Mouse (Mus musculus) WW6 (cell line): ENCODE measurements around the gene Bcar1.

Experiments used
- DNase-seq: peaks from one replicate; pipeline ENCODE4 v3.0.0-alpha.2; 2013; ENCODE audit warnings: low read depth, low spot score

The Bcar1 gene

DNA sequence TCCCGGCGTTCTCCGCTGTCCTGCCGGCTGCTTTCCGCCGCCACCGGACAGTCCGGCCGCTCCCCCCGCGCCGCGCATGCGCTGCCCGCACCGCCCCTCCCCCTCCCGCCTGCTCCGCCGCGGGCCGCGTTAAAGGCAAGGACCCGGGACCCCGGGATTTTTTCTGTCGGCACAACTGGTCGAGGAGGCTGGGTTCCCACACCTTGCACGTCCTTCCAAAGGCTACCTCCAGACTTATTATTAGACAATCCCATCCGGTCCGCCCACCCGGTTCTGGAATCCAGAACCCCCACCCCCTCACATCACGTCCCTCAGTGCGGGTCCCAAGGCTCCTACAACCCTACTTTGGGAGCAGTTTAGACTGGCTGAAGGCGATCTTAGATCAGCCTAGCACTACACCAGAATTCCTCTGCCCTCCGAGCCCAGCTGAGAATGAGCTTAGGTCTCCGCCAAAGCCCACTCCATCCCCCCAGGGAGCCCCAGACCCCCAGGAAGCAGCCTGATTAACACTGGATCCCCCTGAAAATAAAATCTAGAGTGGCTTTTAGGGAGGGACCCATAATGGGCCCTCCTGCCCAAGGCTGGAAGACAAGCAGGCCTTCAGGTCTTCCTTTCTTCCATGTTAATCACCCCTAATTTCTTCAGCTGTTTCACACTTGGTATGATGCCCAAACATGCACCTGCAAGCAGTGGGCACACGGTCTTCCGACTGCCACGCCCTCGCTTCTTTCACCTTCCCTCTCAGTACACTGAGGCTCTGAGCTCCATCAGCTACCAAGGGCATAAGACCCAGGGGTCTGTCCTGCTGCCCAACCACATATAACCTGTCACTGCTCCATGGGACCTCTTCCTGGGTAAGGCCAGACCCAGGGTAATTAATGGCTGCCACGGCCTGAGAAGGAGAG, at the start of gene Bcar1:
TSS of gene Bcar1 (minus strand) at position 18 of the 905 bp plus-strand sequence.
- DNase-seq = no peak

DNA sequence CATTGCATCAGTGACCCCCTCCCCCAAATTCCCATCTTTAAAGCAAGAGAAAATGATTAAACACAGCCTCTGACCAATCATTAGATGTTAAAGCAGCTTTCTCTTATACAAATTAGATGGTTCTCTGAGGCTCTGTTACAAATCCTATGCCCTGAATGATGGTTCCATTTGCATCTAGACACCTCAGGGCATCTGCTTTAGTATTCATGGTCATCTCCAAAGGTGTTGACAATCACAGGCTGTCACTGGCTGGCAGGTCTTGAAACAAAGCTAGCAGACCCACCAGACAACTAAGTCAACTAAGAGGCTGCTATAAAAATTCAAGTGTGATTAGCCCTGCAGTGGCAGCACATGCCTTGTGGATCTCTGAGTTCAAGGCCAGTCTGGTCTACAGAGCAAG, 46.0 kb upstream of the Bcar1 start:
- no peak for DNase-seq

DNA sequence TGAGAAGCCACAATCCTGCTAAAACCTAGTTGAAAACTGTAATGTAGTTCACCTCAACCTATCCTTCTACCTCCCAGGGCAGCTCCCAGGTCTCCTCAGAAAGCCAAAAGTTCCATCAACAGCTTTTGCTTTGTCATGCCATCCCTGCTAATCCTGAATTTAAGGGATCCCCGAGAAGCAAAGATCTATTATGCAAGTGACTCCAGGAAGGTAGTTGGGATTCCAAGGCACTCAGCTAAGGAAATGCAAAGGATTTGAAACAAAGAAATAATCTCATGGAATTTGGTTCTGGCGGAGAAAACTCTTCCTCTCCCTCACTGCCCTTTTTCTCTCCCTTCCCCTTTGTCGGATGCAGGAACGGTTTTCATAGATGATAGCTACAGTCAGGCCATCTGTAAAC, 45.6 kb upstream of the Bcar1 start:
- no peak for DNase-seq

DNA sequence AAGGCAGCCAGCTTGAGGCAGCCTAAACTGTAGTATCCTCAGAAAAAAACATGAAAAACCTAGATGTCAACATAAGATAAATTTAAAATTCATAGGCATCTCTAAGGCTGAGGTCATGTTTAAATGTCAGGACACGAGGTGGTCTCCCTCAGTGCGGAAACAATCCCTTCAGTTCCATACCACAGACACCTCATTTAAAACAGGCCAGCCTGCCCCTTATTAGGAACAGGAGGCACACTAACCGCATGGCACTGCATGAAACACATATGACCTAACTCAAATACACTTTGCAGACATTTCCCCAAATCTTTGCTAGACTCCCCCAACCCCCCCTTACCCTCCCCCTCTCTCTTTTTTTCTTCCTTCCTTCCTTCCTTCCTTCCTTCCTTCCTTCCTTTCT, 44.9 kb upstream of the Bcar1 start:
- no peak for DNase-seq

DNA sequence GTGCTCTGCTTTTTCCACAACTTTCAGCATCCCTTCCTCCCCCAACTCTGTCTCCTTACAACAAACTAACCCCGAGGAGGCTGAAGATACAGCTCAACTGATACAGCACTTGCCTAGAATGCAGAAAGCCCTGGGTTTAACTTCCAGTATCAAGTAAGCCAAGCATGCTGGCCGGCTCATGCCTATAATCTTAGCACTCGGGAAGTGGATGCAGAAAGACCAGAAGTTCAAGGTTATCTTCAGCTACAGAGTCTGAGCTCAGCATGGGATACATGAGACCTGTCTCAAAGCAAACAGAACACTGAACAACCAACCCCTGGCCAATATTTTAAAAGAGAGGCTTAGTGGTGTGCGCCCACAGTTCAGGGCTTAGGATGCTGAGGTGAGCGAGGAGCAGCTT, 44.5 kb upstream of the Bcar1 start:
- DNase-seq = no peak

DNA sequence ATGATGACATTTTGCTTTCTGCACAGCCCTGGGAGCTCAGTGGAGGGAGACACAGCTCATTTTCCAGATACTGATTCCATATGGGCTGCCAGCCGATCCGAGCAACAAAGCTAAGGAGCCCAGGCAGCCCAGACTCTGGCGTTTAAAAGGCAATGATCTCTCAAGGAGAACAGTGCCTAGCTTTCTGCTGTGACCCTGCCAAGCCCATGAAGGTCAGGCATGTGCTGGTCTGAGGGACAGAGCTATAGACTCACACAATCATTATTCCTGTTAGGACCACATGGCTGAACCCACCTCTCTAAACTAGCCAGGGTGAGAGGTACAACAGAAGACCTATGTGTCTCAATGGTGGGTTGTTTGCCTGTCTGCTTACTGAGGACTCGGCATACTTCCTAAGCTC, 44.1 kb upstream of the Bcar1 start:
- DNase-seq = no peak

DNA sequence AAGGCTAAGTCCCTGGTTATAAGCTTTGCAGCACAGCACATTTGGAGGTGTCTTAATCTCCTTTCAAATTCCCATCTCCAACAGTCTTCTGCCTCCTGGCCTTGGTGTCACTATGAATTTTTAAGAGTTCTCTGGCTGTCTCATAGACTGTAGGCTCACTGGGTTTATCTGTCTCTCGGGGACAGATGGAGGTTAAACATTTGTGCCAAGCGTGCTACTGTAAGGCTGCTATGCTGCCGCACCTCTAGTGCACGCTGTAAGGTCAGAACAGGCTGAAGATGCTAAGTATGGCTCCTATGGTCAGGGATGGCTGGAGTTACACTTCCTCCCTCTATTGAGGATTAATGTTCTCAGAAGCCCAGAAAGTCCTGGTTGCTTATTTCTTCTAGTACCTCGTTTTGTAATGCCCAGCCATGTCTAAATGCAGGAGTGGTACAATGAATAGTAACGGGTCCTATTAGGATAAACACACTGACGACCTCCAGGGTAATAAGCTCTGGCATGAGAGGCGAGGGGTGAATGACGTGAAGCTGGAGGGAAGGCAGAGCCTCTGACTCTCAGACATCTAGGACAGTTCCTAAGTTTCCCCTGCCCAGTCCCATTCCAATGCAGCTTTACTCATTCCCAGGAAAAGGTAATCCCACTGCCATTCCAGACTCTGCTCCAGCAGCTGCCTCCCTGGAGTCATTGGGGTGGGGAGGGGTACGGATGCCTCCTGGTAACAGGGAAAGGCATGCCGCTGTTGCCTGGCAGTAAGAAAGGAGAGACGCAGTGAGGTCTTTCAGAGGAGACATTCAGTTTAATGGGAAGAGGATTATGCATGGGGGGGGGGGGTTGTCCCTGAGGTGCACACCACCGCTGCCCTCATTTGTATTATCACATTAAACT, 43.3 kb upstream of the Bcar1 start:
- no peak for DNase-seq

DNA sequence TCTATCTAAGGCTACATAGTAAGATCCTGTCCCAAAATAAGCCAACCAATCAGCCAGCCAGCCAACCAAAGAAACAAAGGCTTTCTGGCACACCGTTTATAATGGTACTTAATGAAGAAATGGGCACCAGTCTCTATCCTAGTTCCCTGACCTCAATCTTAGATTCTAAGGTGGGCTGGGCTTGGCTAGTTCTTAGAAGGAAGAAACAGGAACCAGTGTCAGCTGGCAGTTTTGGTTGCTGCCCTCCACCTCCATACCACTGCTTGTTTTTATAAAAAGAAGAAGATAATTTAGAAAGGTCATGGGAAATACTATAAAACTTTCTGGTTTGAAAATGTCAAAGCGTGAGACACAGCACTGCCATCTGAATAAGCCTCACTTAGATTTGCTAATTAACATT, 42.5 kb upstream of the Bcar1 start:
- no peak for DNase-seq

DNA sequence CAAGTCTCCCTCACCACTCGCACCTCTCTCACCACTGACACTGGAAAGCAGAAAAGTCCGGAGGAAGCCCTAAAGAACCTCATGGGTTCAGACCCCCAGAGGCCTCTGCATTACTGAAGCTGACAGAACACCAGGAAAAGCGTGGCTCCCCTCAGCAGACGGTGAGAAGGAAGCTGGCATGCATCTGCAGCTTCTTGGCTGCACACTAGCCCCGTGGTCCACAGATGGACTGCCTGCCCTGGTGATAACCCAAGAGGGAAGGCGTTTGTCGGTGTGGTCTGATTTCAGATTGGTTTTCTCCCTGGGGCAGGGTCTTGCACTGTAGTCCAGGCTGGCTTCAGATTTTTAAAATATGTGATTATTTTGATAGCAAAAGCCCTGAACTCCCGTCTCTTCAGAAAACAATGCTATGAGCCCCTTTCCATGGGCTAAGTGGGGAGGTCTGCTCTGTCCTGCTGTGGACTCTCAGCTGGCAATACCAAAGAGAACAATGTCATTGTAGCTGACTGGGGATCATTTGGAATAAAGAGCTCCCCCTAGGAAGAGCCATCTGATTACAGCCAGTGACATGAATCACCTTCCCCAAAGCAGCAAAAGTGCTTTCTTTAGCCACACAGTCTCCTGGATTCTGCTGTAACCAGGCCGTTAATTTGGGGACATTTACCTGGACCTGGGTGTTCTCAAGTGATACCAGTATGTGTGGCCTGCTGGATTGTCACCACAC, 39.2 kb upstream of the Bcar1 start:
- DNase-seq = no peak

DNA sequence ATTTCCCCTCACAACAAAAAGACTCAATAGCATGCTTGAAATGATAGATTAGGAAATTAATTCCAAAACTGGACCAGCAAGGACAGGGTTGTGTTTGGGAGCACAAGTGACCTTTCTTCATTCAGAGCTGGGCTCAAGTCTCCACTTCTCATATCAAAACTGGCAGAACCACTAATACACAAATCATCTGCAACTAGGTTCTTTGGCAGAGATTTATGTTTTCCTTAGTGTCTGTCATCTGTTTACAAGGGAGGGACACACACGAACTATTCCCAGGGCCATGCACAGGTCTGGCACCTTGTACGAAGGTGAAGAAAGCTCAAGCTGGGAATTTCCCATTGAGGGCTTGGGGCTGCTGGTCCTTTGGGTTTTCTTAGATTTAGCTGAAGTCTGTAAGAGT, 38.6 kb upstream of the Bcar1 start:
- DNase-seq = no peak

DNA sequence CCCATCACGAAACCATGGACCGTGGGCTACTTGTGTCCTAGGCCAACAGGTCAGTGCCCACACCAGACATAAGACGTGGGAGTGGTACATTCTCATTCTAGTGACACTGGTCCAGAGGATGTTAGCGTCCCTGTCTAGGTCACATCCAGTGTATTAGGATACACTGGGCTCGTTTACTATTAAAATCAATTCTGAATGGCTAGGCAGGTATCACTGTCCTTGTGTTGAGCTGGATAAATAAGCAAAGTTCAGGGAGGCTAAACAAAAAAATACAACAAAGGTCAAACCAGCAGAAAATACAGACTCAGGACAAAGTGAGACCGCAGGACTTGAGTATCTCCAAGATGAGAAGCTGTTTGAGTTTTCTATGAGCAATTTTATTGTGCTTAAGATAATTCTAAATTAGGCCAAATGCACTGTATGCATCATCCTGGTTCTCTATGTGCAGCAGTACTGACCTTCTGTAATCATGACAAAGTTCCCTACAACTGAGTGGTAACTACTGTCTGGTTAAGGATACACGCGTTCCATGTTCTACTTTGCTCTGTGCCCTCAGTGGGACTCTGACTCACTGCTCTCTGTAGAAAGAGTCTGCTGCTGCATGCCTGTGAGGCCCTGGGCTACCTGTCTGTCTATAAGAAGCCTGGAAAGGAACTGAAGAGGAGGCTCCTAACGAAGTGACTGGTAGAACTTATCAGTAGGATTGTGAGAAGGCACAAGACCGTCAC, 37.3 kb upstream of the Bcar1 start:
- no peak for DNase-seq

DNA sequence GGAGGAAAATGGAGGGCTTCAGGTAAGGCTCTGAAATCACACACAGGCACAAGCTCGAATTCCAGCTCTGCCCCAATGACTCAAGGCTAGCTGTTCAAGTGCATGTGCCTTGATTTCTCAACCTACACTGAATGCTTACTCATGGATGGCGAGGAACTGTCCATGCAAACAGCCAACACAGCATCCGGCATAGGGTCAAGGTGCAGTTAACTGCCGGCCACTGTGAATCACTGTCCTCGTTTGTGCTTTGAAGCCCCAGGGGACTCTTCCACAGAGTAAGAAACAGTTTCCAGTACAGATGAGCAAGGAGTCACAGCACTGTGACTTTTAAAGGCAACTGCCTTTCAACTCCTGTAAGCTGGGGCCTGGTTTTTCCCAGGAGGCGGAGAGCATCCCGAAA, 36.1 kb upstream of the Bcar1 start:
- no peak for DNase-seq

DNA sequence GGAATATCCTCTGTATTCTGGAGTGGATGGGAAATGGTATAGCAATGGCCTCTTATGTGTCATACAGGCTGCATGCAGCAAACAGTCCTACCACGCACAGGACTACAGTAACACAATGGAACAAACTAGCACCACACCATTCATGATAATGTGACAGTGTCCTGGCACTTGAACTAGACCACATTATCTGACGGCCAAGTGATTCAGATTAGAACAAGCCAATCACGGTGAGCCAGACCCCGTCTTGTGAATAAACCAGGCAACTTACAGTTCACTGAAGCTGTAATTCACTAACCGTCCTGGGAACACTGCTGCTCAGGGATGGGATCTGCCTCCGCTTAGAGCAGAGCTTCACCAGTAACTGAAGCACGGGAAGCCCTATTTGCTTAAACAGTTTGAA, 35.2 kb upstream of the Bcar1 start:
- no peak for DNase-seq

DNA sequence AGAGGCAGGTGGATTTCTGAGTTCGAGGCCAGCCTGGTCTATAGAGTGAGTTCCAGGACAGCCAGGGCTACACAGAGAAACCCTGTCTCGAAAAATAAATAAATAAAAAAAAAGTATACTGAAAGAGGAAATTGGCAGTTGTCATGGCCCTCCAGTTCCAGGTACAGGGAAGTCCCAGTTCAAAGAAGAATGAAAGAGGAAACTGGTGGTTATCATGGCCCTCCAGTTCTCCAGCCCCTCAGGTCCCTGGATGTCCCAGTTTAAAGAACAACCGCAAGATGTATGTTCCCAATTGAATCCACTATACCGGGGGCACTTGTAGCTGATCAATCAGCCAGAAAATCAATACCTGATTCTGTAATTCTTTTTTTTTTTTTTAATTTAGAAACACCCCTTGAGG, 32.9 kb upstream of the Bcar1 start:
- no peak for DNase-seq

DNA sequence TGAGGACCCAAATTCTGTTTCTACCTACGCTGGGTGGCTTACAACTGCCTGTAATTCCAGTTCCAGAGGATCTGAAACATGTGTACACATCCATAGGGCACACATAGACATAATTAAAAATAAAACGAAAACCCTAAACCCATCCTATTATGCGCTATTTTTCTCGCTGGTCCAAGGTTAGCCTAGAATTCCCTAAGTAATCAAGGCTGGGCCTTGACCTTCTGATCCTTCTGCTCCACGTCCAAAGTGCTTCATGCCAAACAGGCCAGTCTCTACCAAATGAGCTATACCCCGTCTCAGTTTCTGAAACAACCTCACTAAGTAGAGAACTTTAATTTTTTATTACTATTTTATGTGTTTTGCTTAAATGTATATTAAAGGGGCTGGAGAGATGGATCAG, 32.2 kb upstream of the Bcar1 start:
- no peak for DNase-seq

DNA sequence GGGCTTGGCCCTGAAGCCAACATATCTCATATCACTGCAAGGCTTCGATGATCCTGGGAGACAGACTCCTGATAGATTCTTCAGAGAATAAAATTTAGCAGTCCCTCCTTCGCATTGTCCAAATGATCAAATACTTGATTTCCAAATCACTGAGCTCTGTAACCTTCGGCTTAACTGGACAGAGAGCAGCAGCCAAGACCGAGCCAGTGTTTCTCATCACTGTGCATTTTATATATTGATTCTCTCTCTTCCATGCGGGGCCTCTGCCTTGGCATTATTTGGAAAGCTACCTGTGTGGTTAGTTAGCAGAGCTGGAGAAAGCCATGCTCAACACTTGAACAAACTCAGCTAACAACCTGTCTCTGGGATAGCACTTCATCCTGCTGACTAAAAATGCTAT, 29.9 kb upstream of the Bcar1 start:
- no peak for DNase-seq

DNA sequence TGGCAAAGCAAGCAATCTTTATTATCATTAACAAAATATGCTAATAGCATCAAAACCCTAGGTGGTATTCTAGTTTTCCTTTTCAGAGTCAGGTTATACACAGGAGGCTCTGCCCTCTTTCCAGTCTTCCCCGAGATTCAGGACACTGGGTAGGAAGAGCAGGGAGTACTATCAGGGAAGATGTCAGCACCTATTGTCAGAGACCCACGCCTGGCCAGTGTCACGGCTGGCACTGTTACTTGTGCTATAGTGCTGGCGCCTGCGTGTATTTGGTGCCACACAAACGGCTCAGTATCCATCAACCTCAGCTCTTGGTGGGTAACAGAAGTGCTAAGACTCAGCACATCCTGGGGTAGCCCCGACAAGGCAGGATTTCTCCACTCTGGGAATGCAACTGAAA, 29.4 kb upstream of the Bcar1 start:
- no peak for DNase-seq

DNA sequence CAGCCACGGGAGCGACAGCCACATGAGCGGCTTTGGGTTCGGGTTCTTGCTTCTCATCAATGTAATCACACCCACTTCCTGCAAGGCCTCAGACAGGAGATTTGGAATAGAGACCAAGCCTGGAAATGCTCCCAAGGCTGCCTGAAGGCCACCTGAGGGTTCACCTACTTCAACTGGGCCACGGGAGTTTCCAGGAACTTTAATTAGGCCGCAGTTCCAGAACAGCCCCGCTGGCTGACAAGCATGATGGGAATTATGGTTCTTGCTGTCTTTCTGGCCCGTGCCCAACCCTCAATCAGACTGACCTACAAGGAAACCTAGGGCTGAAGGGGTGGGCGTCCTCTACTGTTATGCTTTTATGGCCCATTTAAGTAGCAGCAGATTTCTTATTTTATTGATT, 28.5 kb upstream of the Bcar1 start:
- no peak for DNase-seq

DNA sequence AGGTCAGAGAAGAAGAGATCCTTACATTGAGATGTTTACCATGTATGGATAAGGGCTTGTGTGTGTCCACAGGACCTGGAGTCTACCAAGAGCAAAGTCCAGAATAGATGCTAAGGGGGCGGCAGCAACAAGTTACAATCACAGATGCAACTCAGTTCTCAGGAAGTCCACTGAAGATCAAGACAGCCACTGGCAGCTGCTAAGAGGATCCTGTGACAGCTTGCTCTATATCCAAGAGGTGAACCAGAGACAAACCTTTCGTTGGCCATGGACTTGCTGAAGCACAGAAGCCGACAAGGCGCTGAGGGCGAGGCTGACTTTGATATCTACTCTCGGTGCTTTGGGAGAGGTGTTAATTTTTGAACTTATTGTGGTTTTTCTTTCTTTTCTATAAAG, 28.0 kb upstream of the Bcar1 start:
- DNase-seq = no peak

DNA sequence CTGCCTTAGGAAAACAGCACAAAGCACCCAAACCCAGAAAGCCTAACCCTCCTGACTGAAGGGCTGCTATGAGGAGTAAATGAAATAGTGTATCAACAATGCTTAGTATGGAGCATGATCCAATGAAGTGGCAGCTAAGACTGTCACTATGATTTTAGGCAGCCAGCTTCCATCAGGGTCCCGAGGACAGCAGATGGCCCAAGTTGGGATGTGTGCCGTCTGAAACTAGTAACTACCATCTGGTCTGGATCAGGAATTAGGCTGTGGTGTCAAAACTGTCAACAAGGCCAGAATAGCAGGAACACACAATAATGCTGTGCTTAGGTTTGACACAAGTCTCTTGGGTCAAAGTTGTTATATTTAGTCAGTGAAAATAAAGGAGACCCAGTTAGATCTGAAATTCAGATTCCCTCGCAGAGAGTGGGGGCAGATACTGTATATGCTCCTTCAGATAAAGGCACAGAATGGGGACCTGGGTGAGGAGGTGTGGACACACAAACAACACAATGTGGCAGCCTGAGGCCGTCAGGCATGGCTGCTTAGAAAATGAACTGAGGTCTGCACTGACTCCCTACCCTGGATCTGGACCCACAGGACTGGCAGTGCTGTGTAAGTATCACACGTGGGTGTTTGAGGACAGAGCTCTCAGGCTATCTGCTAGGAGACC, 27.5 kb upstream of the Bcar1 start:
- no peak for DNase-seq
